Mouse (Mus musculus) adipocyte (in vitro differentiated cells): ENCODE results near the gene Gm10378.
"Not testable (repeated sequence)": the region's sequence is repeated elsewhere in the genome, so short reads cannot be mapped to it uniquely, and the experiment has no call there.

Experiments
- DNase-seq: peaks from one replicate; pipeline ENCODE4 v3.0.0-alpha.2; 2016; ENCODE audit warnings: low spot score

Gm10378 gene

DNA sequence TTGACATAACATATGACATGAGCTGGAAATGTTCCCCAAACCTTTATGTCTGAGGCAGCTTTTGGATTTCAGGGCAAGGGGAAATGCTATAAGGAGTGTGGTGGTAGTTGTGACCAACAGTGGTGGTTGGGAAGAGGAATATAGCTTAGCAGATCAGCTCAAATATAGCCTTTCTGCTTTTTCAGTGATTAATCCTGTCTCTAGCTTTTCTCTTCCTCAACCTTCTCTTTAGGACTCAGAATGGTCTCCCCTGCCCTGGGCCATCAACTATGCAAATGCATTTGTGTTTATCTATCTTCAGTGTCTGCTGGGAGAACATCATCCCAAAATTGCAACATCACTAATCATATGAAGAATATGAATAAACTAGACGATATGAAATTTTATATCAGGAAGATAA, at the start of gene Gm10378:
TSS of gene Gm10378 (plus strand) at position 301 of the 400 bp plus-strand sequence.
- not testable (repeated sequence) for DNase-seq

DNA sequence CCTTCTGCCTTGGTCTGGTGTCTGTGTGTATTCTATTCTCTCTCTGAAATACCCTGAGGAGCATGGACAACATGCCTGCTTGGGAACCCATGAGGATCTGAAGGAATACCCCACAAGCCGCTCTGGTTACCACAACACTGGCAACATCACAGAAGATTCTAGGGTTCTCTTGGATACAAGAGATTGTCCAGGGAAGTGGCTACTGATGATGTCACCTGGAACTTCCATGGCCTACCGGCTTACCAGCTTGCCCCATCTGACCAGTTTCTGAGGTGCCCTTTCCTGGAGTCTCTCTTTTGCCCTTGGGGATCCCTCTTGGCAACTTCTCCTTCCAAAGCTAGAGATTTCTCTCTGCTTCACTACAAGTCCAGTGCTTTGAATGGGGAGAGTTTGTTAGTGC, 13.9 kb upstream of the Gm10378 start, which contains the start of gene Gm3633:
TSS of gene Gm3633 (minus strand) at position 101 of the 400 bp plus-strand sequence.
- DNase-seq, result not testable (repeated sequence)
